ENCODE assay signal across 14 mouse cellular contexts in the genomic region with DNA sequence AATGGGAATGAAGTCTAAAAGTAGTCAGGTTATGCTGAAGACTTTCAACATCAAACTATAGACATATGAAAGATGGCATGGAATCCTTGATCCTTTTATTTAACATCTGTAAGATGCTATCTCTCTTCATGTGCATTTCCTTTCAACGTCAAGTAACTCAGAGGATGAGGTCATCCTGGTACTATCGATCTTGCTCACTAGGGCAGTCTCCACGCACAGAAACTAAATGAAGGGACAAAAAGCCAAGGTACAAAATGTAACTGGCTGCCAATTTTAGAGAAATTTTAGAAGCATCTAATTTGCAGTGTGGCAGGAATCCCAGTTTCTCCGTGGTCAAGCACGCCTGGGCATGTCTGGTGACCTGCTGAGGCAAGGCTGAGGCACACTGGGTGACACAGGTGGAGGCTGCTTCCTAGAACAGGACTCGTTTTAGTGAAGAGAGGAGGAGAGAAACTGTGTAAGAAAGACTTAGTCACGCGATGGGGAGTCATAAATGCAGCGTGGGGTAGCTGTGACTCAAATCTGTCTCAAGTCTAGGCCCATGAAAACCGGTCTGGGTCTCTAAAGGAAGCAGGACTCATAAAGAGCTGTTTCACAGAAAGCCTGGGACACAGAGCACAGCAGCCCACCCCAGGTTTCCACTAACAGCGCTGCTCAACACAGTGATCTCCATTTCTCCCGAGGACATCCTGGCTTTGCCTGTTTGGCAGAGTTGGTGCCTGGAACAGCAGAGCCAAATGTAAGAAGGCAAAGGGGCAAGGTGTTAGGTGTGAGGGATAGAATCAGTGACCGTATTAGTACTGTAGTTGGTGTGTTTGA. TPM values are rescaled to one million over a fixed set of nuclear protein-coding genes. Genes with fewer than 3 reads are reported as not detected.
A peak's percentile ranks its signal among the peaks of the same experiment; 100 is the strongest.
DNase-seq lines count a peak whose midpoint lies in the region; ATAC-seq and TF ChIP-seq lines count a peak whose summit lies in the region.
"Had no signal": no experiment of that assay in that cellular context is flagged by ENCODE, and none has a peak within 500 bp of the region (broad histone marks: within the 10 kb centered on the region; RNA-seq: fewer than 3 reads in every experiment).

No protein-coding gene starts in this region.

- H3K36me3 ChIP-seq in C2C12 (ENCODE audit: control insufficient read depth, insufficient read depth): no peaks in the 10 kb centered on the region
- H3K36me3 ChIP-seq: heart, embryonic 10.5 days; kidney, embryonic 15.5 days; liver, embryonic 15.5 days had no signal

- no peak for TF ChIP-seq CTCF in gastrocnemius, adult 2 months (IDR thresholded peaks at IDR 0.05)
- no peak for TF ChIP-seq CTCF in C2C12 (IDR thresholded peaks at IDR 0.05; ENCODE audit: control insufficient read depth, insufficient read depth, insufficient read length)
- TF ChIP-seq CTCF in lung, adult 2 months (IDR thresholded peaks at IDR 0.05; ENCODE audit: insufficient read depth, low read length): no peak

- H3K4me1 ChIP-seq in lung, adult 2 months (ENCODE audit: control insufficient read depth, insufficient read depth, low read length): peaks cover 2% of the 10 kb centered on the region; the same call in 1 of the 2 replicates

- H3K27ac ChIP-seq in gastrocnemius, adult 2 months: peak overlapping the region; percentile 24; the same call in 1 of the 2 replicates
- H3K27ac ChIP-seq: kidney, embryonic 15.5 days; liver, embryonic 15.5 days had no signal

- peaks cover 21% of the 10 kb centered on the region for H3K79me2 ChIP-seq in C2C12 (ENCODE audit: control insufficient read depth, insufficient read depth)

- no peak overlapping the region for H3K4me3 ChIP-seq in gastrocnemius, adult 2 months
- no peak overlapping the region for H3K4me3 ChIP-seq in C2C12 (ENCODE audit: insufficient read depth, poor library complexity, severe bottlenecking)
- no peak overlapping the region for H3K4me3 ChIP-seq in lung, adult 2 months (replicated peaks; ENCODE audit: extremely low read depth, low read depth, low read length)
- H3K4me3 ChIP-seq: heart, embryonic 10.5 days; kidney, embryonic 15.5 days; liver, embryonic 15.5 days had no signal

- 57% methylated on average over 13 of the region's 13 CpGs for whole genome bisulfite sequencing in lung, adult 2 months

- intact Hi-C loops in gastrocnemius, adult 2 months (cut with DNase I): no loop called here

- TF ChIP-seq POLR2A in lung, adult 2 months (IDR thresholded peaks at IDR 0.05; ENCODE audit: borderline replicate concordance, extremely low read depth, low read depth, low read length): no peak

- H3K79me3 ChIP-seq in C2C12 (ENCODE audit: low read depth): peaks cover 15% of the 10 kb centered on the region

- DNase-seq in gastrocnemius, adult 2 months: peak; percentile 30
- no peak for DNase-seq in gastrocnemius, postnatal 10 days
- DNase-seq in naive thymus-derived CD4-positive, alpha-beta T cell, adult 2 months (ENCODE audit: low read depth): peak; percentile 65
- no peak for DNase-seq in cerebellum, adult 9-11 months
- no peak for DNase-seq in ovary, postnatal 10 days (ENCODE audit: low spot score)
- no peak for DNase-seq in lung, adult 2 months
- DNase-seq: adrenal gland, postnatal 14 days; cerebellum, adult 18-20 months had no signal

- ATAC-seq in activated CD4-positive, CD25-positive, alpha-beta regulatory T cell, adult 4 months: peak; percentile 38
- ATAC-seq: hindbrain, embryonic 16.5 days had no signal

- H3ac ChIP-seq in C2C12 (ENCODE audit: control insufficient read depth, insufficient read length, low read depth): peak overlapping the region; percentile 9

- no peaks in the 10 kb centered on the region for H3K27me3 ChIP-seq in C2C12 (ENCODE audit: control insufficient read depth, insufficient read depth, insufficient read length)
- H3K27me3 ChIP-seq: kidney, embryonic 15.5 days; liver, embryonic 15.5 days had no signal

TF ChIP-seq in C2C12, 6 proteins besides CTCF, POLR2A, EP300 and RAD21:
- TF ChIP-seq MAX (IDR thresholded peaks at IDR 0.05): peak; percentile 88
- TF ChIP-seq USF1 (IDR thresholded peaks at IDR 0.05; ENCODE audit: low read depth): no peak
- TF ChIP-seq MYOD1 (IDR thresholded peaks at IDR 0.05; ENCODE audit: control insufficient read depth, insufficient read length, low read depth): peak; percentile 62
- TF ChIP-seq FOSL1 (IDR thresholded peaks at IDR 0.05; ENCODE audit: insufficient read depth, low read length, poor library complexity, severe bottlenecking): no peak
- no peak for TF ChIP-seq CEBPB (IDR thresholded peaks at IDR 0.05; ENCODE audit: low read depth)
TF ChIP-seq in C2C12: peak in this region for 2.

RNA-seq across cellular contexts. Expression of gene Aebp2, which starts 1.7 kb away (rescaled TPM):
- total RNA-seq in gastrocnemius, adult 2 months (2021): 10 to 100 TPM; 32.2 to 32.9 TPM
- total RNA-seq in gastrocnemius, postnatal 10 days (2021): 10 to 100 TPM; 38.6 to 45.2 TPM
- 27.1 TPM for polyA plus RNA-seq in C2C12 (2012; fragmentation: generic; extraction: Trizol)
- polyA plus RNA-seq in activated CD4-positive, CD25-positive, alpha-beta regulatory T cell, adult 4 months (2017; shearing (Covaris generic)): 10 to 100 TPM; 32.1 to 38.6 TPM
- polyA plus RNA-seq in lung, adult 2 months (2012; rRNA removed): 30.3 and 31.7 TPM in 2 replicates

Comparison
In these comparisons a context has a peak if more than half of its experiments do, and no peak if none do; other contexts are left out.
1. DNase-seq: peak in gastrocnemius, adult 2 months (single experiment) and naive thymus-derived CD4-positive, alpha-beta T cell, adult 2 months (single experiment); none in gastrocnemius, postnatal 10 days (single experiment), cerebellum, adult 9-11 months (single experiment), ovary, postnatal 10 days (single experiment) and lung, adult 2 months (single experiment).